Mouse (Mus musculus) liver, embryonic 13.5 days (tissue): ENCODE measurements around the gene Akap12. TPM values are rescaled to one million over a fixed set of nuclear protein-coding genes. Genes with fewer than 3 reads are reported as not detected.

Experiments used
- ATAC-seq: fragments of 200-750 bp; cut with Nextera tagmentation; 2 replicates; pipeline ENCODE4 v1.8.0; 2017; ENCODE audit warnings: low read depth, mild to moderate bottlenecking, moderate number of reproducible peaks, moderate library complexity
- DNase-seq: peaks from one replicate; pipeline ENCODE4 v3.0.0; 2022
- H3K27ac ChIP-seq: fragments of 300-500 bp; sonication (generic); 2 replicates; pipeline ENCODE4 v1.5.1; 2015; ENCODE audit warnings: moderate library complexity, mild to moderate bottlenecking, inconsistent platforms
- H3K27me3 ChIP-seq: fragments of 300-500 bp; sonication (generic); 2 replicates; pipeline ENCODE4 v1.6.1; 2015; ENCODE audit warnings: mild to moderate bottlenecking, inconsistent platforms
- H3K36me3 ChIP-seq: fragments of 300-500 bp; sonication (generic); 2 replicates; pipeline ENCODE4 v1.6.1; 2015; ENCODE audit warnings: mild to moderate bottlenecking, inconsistent platforms
- H3K4me1 ChIP-seq: fragments of 300-500 bp; sonication (generic); replicated peaks from 2 replicates; pipeline ENCODE4 v1.6.1; 2015; ENCODE audit warnings: inconsistent platforms
- H3K4me2 ChIP-seq: fragments of 300-500 bp; sonication (generic); 2 replicates; pipeline ENCODE4 v1.6.1; 2015; ENCODE audit warnings: inconsistent platforms, mild to moderate bottlenecking, moderate library complexity
- H3K4me3 ChIP-seq: fragments of 300-500 bp; sonication (generic); replicated peaks from 2 replicates; pipeline ENCODE4 v1.5.1; 2015; ENCODE audit warnings: mild to moderate bottlenecking, inconsistent platforms
- H3K9ac ChIP-seq: fragments of 300-500 bp; sonication (generic); 2 replicates; pipeline ENCODE4 v1.6.1; 2015; ENCODE audit warnings: mild to moderate bottlenecking, inconsistent platforms
- H3K9me3 ChIP-seq: fragments of 300-500 bp; sonication (generic); replicated peaks from 2 replicates; pipeline ENCODE4 v1.6.1; 2016; ENCODE audit warnings: inconsistent platforms
- WGBS: fragments of 180-500 bp; shearing (Covaris S2); methylation state at CpG from one replicate; pipeline ENCODE4 v1.1.7; 2015; ENCODE audit not compliant: insufficient replicate concordance; 5-methylcytosine and 5-hydroxymethylcytosine counted together
- polyA plus RNA-seq: library from polyadenylated mRNA; unstranded; fragments of >200 nt; fragmentation: Nextera tagmentation; extraction: Ambion mirVana; gene quantifications from 2 replicates; pipeline ENCODE4 v1.2.1, GENCODE M21; 2015

The Akap12 gene
- polyA plus RNA-seq, 1 experiment from 2014 or later: 4.6 TPM

DNA sequence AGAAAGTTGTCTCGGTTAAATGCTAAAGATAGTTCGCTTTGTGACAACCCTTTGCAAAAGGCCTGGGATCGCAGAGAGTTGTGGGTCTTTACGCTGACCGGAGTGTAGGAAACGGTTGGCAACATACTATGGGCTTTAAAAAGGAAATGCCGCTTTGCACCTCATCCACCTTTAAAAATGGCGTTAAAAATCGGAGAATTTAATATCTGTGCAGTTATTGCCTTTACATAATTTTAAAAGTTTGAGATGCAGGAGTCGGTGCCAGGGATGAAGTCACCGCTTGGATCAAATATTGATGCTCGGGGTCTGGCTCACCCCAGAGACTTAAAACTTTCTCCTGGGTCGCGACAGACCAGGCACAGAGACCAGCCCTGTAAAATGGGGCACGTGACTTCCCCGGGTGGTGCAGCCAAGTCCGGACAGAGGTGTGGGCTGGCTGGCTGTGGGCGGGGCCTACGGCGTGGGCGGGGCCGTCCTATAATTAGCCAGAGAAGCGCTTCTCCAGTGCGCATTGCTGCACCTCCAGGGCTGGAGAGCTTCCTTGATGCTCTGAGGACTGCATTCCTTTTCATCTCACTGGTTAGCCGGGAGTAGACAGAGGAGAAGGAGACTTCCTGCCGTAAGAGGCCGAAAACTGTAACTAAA is 68.0 kb downstream of the Akap12 start:
- peak overlapping the region; percentile 71 for H3K4me2 ChIP-seq
- ATAC-seq (peak; percentile 96), DNase-seq (peak; percentile 73)
- WGBS: 2% methylated on average over 27 of the region's 27 CpGs
- peak overlapping the region; percentile 20; the same call in 1 of the 2 replicates for H3K9ac ChIP-seq
- peaks cover 13% of the 10 kb centered on the region; the same call in 1 of the 2 replicates for H3K4me1 ChIP-seq
- H3K27ac ChIP-seq: peak overlapping the region; percentile 15; the same call in 1 of the 2 replicates
- H3K36me3 ChIP-seq: no peaks in the 10 kb centered on the region
- no peaks in the 10 kb centered on the region for H3K9me3 ChIP-seq
- peak overlapping the region; percentile 52 for H3K4me3 ChIP-seq
- no peaks in the 10 kb centered on the region for H3K27me3 ChIP-seq

DNA sequence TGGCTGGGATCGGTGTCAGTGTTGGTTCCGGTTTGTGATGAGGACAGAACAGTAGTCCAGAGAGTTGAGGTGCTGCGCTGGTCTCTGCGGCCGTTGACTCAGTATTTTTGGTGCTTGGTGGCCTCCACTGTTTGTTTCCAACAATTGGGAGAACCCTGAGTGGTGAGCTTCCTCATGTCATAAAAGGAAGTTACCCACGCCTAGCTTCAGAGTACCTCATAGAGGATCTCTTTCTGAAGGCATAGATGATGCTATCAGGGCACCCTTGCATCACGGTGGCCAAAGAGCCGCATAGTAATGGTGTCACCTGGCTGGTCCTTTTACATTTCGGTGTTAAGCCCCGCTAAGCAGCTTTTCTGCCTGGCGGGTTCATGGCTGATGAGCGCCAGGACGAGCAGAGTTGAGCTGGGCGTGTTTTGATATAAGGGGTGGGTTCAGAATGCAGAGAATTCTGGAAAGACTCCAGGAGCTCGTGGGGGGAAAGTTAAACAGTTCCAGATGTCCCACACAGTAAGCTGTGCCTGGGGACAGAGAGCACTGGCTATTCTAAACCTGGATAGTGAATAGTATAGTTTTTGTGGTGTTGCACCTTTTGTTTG is 72.8 kb downstream of the Akap12 start:
- Histone ChIP-seq H3K4me2 (no peak overlapping the region), H3K9ac (no peak overlapping the region), H3K4me1 (peaks cover 8% of the 10 kb centered on the region; the same call in 1 of the 2 replicates), H3K27ac (no peak overlapping the region), H3K27me3 (no peaks in the 10 kb centered on the region), H3K4me3 (no peak overlapping the region), H3K9me3 (no peaks in the 10 kb centered on the region), H3K36me3 (no peaks in the 10 kb centered on the region)
- ATAC-seq: no peak
- 48% methylated on average over 15 of the region's 15 CpGs for whole genome bisulfite sequencing
- DNase-seq: no peak

DNA sequence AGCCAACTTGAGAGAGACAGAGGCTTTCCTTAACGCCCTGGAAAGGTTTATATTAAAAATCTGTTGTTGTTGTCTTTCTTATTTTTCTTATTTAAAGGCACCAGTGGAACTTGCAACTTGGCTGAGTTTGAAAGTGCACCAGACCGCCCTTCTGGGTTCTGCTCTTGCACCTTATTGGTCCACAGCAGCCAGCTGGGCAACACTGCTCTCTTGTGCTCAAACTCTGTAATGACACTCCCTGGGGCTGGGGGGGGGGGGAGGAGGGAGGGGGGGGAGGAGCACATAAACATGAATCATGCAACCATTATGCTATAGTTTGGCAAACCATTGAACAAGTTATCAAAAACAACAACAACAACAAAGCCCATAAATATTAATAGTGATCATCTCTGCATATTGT is 75.2 kb downstream of the Akap12 start:
- Histone ChIP-seq H3K36me3 (no peaks in the 10 kb centered on the region), H3K9ac (no peak overlapping the region), H3K27ac (no peak overlapping the region), H3K27me3 (no peaks in the 10 kb centered on the region), H3K4me3 (no peak overlapping the region), H3K4me2 (no peak overlapping the region), H3K9me3 (no peaks in the 10 kb centered on the region), H3K4me1 (0 out of 2 replicates have a peak, but pooled peaks cover under 1% of the 10 kb centered on the region)
- no peak for ATAC-seq
- no peak for DNase-seq
- WGBS: 13% methylated on average over 2 of the region's 2 CpGs

DNA sequence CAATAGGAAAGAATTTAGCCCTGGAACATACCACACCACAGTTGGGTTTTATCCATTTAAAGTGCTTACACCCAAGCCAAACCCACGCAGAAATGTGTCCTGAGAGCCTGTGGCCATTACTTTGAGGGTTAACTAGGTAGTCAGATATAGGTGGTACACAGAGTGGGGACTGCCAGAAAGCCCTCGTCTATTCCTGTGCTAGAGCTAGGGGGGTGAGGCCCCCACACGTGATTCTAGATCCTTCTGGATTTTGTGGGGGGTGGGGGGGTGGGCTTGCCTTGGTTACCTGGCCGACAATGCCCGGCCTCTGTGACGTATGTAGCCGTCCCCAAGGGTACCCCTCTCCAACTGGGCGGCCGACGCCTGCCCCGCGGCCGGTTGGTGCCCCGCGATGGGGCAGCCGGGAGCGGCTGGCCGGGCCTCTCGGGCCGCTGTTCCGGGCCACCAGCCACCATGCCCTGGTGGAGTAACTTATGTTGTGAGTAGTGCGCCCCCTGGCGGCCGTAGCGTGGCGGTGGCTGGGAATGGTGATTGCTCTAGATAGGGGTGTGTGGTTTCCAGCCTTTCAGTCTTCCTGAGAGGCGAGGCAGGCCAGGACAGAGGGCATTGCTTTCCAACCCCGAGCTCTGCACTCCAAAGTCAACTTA is 80.4 kb downstream of the Akap12 start:
- Histone ChIP-seq H3K27me3 (no peaks in the 10 kb centered on the region), H3K4me1 (peaks cover 9% of the 10 kb centered on the region), H3K36me3 (no peaks in the 10 kb centered on the region), H3K4me3 (peak overlapping the region; percentile 48), H3K4me2 (peak overlapping the region; percentile 63), H3K27ac (no peak overlapping the region), H3K9me3 (no peaks in the 10 kb centered on the region), H3K9ac (peak overlapping the region; percentile 59)
- WGBS: 10% methylated on average over 28 of the region's 28 CpGs
- DNase-seq (peak; percentile 76), ATAC-seq (peak; percentile 91)

DNA sequence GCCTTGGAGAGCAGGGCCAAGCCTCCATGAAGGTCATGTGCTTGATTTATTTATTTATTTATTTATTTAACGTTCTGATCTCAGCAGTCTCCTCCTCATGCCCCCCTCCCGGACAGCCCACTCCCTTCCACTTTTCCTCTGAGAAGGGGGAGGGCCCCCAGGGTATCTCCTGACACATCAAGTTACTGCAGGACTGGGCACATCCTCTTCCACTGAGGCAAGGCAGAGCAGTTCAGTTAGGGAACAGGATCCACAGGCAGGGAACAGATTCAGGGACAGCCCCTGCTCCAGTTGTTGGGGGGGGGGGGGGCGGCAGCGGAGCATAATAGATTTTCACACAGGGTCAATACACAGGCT is 80.9 kb downstream of the Akap12 start:
- H3K4me3 ChIP-seq: no peak overlapping the region

DNA sequence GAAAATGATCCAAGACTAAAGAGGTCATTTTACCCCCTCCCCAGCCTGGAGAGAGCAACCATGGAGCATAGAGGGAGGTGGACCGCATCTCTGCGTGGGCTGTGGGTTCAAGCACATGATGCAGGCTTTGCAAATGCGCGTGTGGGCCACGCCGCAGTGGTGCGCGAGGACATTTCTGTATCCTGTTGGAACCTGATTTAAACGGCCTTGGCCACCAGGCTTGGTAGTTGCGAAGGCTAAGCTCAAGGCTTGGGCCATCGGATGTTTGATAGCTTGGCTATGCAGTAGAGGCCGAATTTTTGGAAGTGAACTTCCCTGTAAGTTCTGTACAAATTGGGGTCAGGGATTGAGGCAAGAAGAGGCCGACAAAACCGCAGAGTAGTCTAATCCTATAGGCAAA is 81.4 kb downstream of the Akap12 start:
- H3K36me3 ChIP-seq: no peaks in the 10 kb centered on the region

More for the DNA sequence above, 80.9 kb downstream of the Akap12 start:
- no peaks in the 10 kb centered on the region for H3K27me3 ChIP-seq
- 59% methylated on average over 4 of the region's 4 CpGs for WGBS
- no peak overlapping the region for H3K27ac ChIP-seq
- peaks cover 9% of the 10 kb centered on the region for H3K4me1 ChIP-seq
- no peaks in the 10 kb centered on the region for H3K36me3 ChIP-seq
- H3K9ac ChIP-seq: no peak overlapping the region
- H3K9me3 ChIP-seq: no peaks in the 10 kb centered on the region
- peak overlapping the region; percentile 63 for H3K4me2 ChIP-seq
- DNase-seq (no peak), ATAC-seq (peak; percentile 25; the same call in 1 of the 2 replicates)

DNA sequence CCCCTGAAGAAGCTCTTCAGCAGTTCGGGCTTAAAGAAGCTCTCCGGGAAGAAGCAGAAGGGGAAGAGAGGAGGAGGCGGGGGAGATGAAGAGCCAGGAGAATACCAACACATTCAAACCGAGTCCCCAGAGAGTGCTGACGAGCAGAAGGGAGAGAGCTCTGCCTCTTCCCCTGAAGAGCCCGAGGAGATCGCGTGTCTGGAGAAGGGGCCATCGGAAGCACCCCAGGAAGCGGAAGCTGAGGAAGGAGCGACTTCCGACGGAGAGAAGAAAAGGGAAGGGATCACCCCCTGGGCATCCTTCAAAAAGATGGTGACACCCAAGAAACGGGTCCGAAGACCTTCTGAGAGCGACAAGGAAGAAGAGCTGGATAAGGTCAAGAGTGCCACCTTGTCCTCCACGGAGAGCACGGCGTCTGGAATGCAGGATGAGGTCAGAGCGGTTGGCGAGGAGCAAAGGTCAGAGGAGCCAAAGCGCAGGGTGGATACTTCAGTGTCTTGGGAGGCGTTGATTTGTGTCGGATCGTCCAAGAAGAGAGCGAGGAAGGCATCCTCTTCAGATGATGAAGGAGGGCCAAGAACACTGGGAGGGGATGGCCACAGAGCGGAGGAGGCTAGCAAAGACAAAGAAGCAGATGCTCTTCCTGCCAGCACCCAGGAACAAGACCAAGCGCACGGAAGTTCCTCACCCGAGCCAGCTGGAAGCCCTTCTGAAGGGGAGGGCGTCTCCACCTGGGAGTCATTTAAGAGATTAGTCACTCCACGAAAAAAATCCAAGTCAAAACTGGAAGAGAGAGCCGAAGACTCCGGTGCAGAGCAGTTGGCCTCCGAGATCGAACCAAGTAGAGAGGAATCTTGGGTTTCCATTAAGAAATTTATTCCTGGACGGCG is 88.4 kb downstream of the Akap12 start:
- ATAC-seq (no peak), DNase-seq (no peak)
- 78% methylated on average over 38 of the region's 38 CpGs for WGBS
- Histone ChIP-seq H3K27ac (no peak overlapping the region), H3K27me3 (no peaks in the 10 kb centered on the region), H3K9me3 (no peaks in the 10 kb centered on the region), H3K4me2 (no peak overlapping the region), H3K36me3 (no peaks in the 10 kb centered on the region), H3K9ac (no peak overlapping the region), H3K4me1 (no peaks in the 10 kb centered on the region), H3K4me3 (no peak overlapping the region)

More for the DNA sequence above, 81.4 kb downstream of the Akap12 start:
- ATAC-seq (no peak), DNase-seq (no peak)
- no peak overlapping the region for H3K4me3 ChIP-seq
- WGBS: 82% methylated on average over 14 of the region's 14 CpGs
- H3K27me3 ChIP-seq: no peaks in the 10 kb centered on the region
- no peaks in the 10 kb centered on the region for H3K9me3 ChIP-seq
- no peak overlapping the region for H3K9ac ChIP-seq
- H3K4me1 ChIP-seq: peaks cover 9% of the 10 kb centered on the region
- no peak overlapping the region for H3K27ac ChIP-seq
- no peak overlapping the region for H3K4me2 ChIP-seq

DNA sequence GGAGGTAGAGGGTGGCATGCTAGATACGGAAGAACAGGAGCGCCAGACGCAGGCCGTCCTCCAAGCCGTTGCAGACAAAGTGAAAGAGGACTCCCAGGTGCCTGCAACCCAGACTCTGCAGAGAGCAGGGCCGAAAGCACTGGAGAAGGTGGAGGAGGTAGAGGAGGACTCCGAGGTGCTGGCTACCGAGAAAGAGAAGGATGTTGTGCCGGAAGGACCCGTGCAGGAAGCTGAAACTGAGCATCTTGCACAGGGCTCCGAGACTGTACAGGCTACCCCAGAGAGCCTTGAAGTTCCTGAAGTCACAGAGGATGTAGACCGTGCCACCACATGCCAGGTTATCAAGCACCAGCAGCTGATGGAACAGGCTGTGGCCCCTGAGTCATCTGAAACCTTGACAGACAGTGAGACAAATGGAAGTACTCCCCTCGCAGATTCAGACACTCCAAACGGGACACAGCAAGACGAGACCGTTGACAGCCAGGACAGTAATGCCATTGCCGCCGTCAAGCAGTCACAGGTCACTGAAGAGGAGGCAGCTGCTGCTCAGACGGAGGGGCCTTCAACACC is 89.8 kb downstream of the Akap12 start:
- H3K4me1 ChIP-seq: no peaks in the 10 kb centered on the region
- H3K36me3 ChIP-seq: no peaks in the 10 kb centered on the region
- no peaks in the 10 kb centered on the region for H3K9me3 ChIP-seq
- H3K27me3 ChIP-seq: no peaks in the 10 kb centered on the region
- 70% methylated on average over 19 of the region's 19 CpGs for WGBS
- H3K4me2 ChIP-seq: no peak overlapping the region
- no peak overlapping the region for H3K9ac ChIP-seq
- ATAC-seq: no peak
- H3K27ac ChIP-seq: no peak overlapping the region
- DNase-seq: no peak
- H3K4me3 ChIP-seq: no peak overlapping the region

DNA sequence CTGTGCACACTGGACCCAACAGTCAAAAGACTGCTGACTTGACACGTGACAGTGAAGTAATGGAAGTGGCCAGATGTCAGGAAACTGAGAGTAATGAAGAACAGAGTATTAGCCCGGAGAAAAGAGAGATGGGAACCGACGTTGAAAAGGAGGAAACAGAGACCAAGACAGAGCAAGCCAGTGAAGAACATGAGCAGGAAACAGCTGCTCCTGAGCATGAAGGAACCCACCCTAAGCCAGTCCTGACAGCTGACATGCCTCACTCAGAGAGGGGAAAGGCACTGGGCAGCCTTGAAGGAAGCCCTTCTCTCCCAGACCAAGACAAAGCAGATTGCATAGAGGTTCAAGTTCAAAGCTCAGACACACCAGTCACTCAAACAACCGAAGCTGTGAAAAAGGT is 90.5 kb downstream of the Akap12 start:
- H3K4me1 ChIP-seq: no peaks in the 10 kb centered on the region
- WGBS: 26% methylated on average over 5 of the region's 5 CpGs
- H3K9ac ChIP-seq: no peak overlapping the region
- no peak overlapping the region for H3K4me2 ChIP-seq
- ATAC-seq: no peak
- no peaks in the 10 kb centered on the region for H3K9me3 ChIP-seq
- DNase-seq: no peak
- no peaks in the 10 kb centered on the region for H3K36me3 ChIP-seq
- H3K4me3 ChIP-seq: no peak overlapping the region
- no peak overlapping the region for H3K27ac ChIP-seq
- no peaks in the 10 kb centered on the region for H3K27me3 ChIP-seq

DNA sequence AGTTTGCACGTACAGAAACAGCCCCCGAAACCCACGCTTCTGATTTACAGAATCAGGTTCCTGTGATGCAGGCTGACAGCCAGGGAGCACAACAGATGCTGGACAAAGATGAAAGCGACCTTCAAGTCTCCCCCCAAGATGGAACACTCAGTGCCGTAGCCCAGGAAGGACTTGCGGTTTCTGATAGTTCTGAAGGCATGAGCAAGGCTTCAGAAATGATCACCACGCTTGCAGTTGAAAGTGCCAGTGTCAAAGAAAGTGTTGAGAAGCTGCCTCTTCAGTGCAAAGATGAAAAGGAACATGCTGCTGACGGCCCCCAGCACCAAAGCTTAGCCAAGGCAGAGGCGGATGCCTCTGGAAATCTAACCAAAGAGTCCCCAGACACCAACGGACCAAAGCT is 91.3 kb downstream of the Akap12 start:
- Histone ChIP-seq H3K27ac (no peak overlapping the region), H3K9ac (no peak overlapping the region), H3K9me3 (peaks cover 4% of the 10 kb centered on the region; the same call in 1 of the 2 replicates), H3K4me3 (no peak overlapping the region), H3K4me2 (no peak overlapping the region), H3K36me3 (no peaks in the 10 kb centered on the region), H3K27me3 (no peaks in the 10 kb centered on the region), H3K4me1 (no peaks in the 10 kb centered on the region)
- WGBS: 66% methylated on average over 10 of the region's 10 CpGs
- no peak for ATAC-seq
- no peak for DNase-seq

DNA sequence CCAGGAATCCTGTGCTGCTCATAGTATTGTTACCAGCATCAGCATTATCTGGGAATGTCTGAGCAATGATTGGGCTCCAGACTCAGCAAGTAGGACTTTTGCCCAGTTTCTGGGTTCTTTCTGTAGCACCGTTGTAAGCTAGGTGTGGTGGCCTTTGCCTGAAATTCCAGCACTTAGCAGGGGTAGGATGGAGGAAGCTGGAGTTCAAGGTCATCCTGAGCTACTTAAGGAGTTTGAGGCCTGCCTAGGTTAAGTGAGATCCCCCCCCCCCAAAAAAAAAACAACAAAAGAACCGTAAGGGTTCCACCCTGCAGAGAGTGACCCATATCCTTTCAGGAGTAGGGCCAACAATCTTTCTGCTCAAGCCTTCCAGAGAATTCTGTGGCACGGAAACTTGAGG is 98.4 kb downstream of the Akap12 start:
- H3K36me3 ChIP-seq: peaks cover 22% of the 10 kb centered on the region
- H3K9me3 ChIP-seq: peaks cover 12% of the 10 kb centered on the region
- H3K27ac ChIP-seq: no peak overlapping the region
- no peak overlapping the region for H3K9ac ChIP-seq
- no peaks in the 10 kb centered on the region for H3K4me1 ChIP-seq
- H3K4me2 ChIP-seq: no peak overlapping the region
- H3K4me3 ChIP-seq: no peak overlapping the region
- no peaks in the 10 kb centered on the region for H3K27me3 ChIP-seq
- DNase-seq: no peak
- WGBS: 80% methylated on average over 3 of the region's 3 CpGs
- ATAC-seq: no peak
